Mouse (Mus musculus): Measurements from ENCODE around the gene Nupl1. TPM values are rescaled to one million over a fixed set of nuclear protein-coding genes. Genes with fewer than 3 reads are reported as not detected.

Nupl1 gene
- polyA plus RNA-seq, 2 experiments, result not detected

GRCm38 (mm10) chr14:60209166-60209565, 42.1 kb downstream of the Nupl1 start:
- Histone ChIP-seq H3K27me3 (ENCODE audit: control insufficient read depth, insufficient read depth, low read length) (no peaks in the 10 kb centered on the region), H3K9me3 (ENCODE audit: control insufficient read depth, low read length) (no peaks in the 10 kb centered on the region), H3K4me2 (replicated peaks; ENCODE audit: low read depth, low read length, severe bottlenecking) (no peak overlapping the region), H3K4me3 (replicated peaks; ENCODE audit: low read length) (no peak overlapping the region), H3K9ac (ENCODE audit: low read depth, low read length, severe bottlenecking) (no peak overlapping the region), H3K36me3 (ENCODE audit: control insufficient read depth, insufficient read depth, low read length) (no peaks in the 10 kb centered on the region), H3K4me1 (ENCODE audit: control insufficient read depth, insufficient read depth, low read length) (no peaks in the 10 kb centered on the region), H3K27ac (replicated peaks; ENCODE audit: low read depth, low read length) (no peak overlapping the region)
- WGBS, result 93% methylated on average over 7 of the region's 7 CpGs
- DNase-seq (ENCODE audit: low spot score) (no peak), ATAC-seq (ENCODE audit: low FRiP score, low read depth) (no peak)
- no peak for TF ChIP-seq POLR2A (IDR thresholded peaks at IDR 0.05; ENCODE audit: borderline replicate concordance, extremely low read depth, insufficient read depth, insufficient read length)

GRCm38 (mm10) chr14:60204993-60205392, 46.2 kb downstream of the Nupl1 start:
- no peak overlapping the region for H3K9ac ChIP-seq (ENCODE audit: low read depth, low read length, severe bottlenecking)
- no peak overlapping the region for H3K27ac ChIP-seq (replicated peaks; ENCODE audit: low read depth, low read length)
- no peak overlapping the region for H3K4me3 ChIP-seq (replicated peaks; ENCODE audit: low read length)
- 87% methylated on average over 6 of the region's 6 CpGs for WGBS
- H3K4me1 ChIP-seq (ENCODE audit: control insufficient read depth, insufficient read depth, low read length), result no peaks in the 10 kb centered on the region
- ATAC-seq (ENCODE audit: low FRiP score, low read depth), result no peak
- H3K36me3 ChIP-seq (ENCODE audit: control insufficient read depth, insufficient read depth, low read length), result no peaks in the 10 kb centered on the region
- no peak for DNase-seq (ENCODE audit: low spot score)
- H3K4me2 ChIP-seq (replicated peaks; ENCODE audit: low read depth, low read length, severe bottlenecking), result no peak overlapping the region
- H3K9me3 ChIP-seq (ENCODE audit: control insufficient read depth, low read length), result no peaks in the 10 kb centered on the region
- TF ChIP-seq POLR2A (IDR thresholded peaks at IDR 0.05; ENCODE audit: borderline replicate concordance, extremely low read depth, insufficient read depth, insufficient read length), result no peak
- no peaks in the 10 kb centered on the region for H3K27me3 ChIP-seq (ENCODE audit: control insufficient read depth, insufficient read depth, low read length)

GRCm38 (mm10) chr14:60196884-60197283, 54.3 kb downstream of the Nupl1 start, which contains the start of gene Atp8a2:
Gene Atp8a2 (minus strand): TSS chr14:60197179.
- Histone ChIP-seq H3K4me1 (ENCODE audit: control insufficient read depth, insufficient read depth, low read length) (no peaks in the 10 kb centered on the region), H3K4me2 (replicated peaks; ENCODE audit: low read depth, low read length, severe bottlenecking) (no peak within 1 kb of the TSS), H3K9me3 (ENCODE audit: control insufficient read depth, low read length) (no peaks in the 10 kb centered on the region), H3K4me3 (replicated peaks; ENCODE audit: low read length) (no peak within 1 kb of the TSS), H3K27me3 (ENCODE audit: control insufficient read depth, insufficient read depth, low read length) (no peaks in the 10 kb centered on the region), H3K27ac (replicated peaks; ENCODE audit: low read depth, low read length) (no peak within 1 kb of the TSS), H3K36me3 (ENCODE audit: control insufficient read depth, insufficient read depth, low read length) (no peaks in the 10 kb centered on the region), H3K9ac (ENCODE audit: low read depth, low read length, severe bottlenecking) (no peak within 1 kb of the TSS)
- ATAC-seq (ENCODE audit: low FRiP score, low read depth), result no peak
- 72% methylated on average over 7 of the region's 7 CpGs for WGBS
- DNase-seq (ENCODE audit: low spot score), result no peak
- no peak for TF ChIP-seq POLR2A (IDR thresholded peaks at IDR 0.05; ENCODE audit: borderline replicate concordance, extremely low read depth, insufficient read depth, insufficient read length)

- H3K4me2 ChIP-seq (replicated peaks; ENCODE audit: low read depth, low read length, severe bottlenecking), result no peak overlapping the region
- DNase-seq (ENCODE audit: low spot score) (no peak), ATAC-seq (ENCODE audit: low FRiP score, low read depth) (no peak)
- no peak overlapping the region for H3K9ac ChIP-seq (ENCODE audit: low read depth, low read length, severe bottlenecking)
- WGBS, result 68% methylated on average over 5 of the region's 5 CpGs
- TF ChIP-seq POLR2A (IDR thresholded peaks at IDR 0.05; ENCODE audit: borderline replicate concordance, extremely low read depth, insufficient read depth, insufficient read length), result no peak
- H3K27ac ChIP-seq (replicated peaks; ENCODE audit: low read depth, low read length), result no peak overlapping the region
- no peaks in the 10 kb centered on the region for H3K27me3 ChIP-seq (ENCODE audit: control insufficient read depth, insufficient read depth, low read length)
- H3K4me1 ChIP-seq (ENCODE audit: control insufficient read depth, insufficient read depth, low read length), result no peaks in the 10 kb centered on the region
- H3K9me3 ChIP-seq (ENCODE audit: control insufficient read depth, low read length), result no peaks in the 10 kb centered on the region
- no peak overlapping the region for H3K4me3 ChIP-seq (replicated peaks; ENCODE audit: low read length)
- H3K36me3 ChIP-seq (ENCODE audit: control insufficient read depth, insufficient read depth, low read length), result no peaks in the 10 kb centered on the region
Measured at GRCm38 (mm10) chr14:60195999-60196398, 55.2 kb downstream of the Nupl1 start.

- DNase-seq (ENCODE audit: low spot score) (no peak), ATAC-seq (ENCODE audit: low FRiP score, low read depth) (no peak)
- 77% methylated on average over 1 of the region's 1 CpGs for whole genome bisulfite sequencing
- Histone ChIP-seq H3K4me2 (replicated peaks; ENCODE audit: low read depth, low read length, severe bottlenecking) (no peak overlapping the region), H3K4me1 (ENCODE audit: control insufficient read depth, insufficient read depth, low read length) (no peaks in the 10 kb centered on the region), H3K36me3 (ENCODE audit: control insufficient read depth, insufficient read depth, low read length) (no peaks in the 10 kb centered on the region), H3K9ac (ENCODE audit: low read depth, low read length, severe bottlenecking) (no peak overlapping the region), H3K4me3 (replicated peaks; ENCODE audit: low read length) (no peak overlapping the region), H3K9me3 (ENCODE audit: control insufficient read depth, low read length) (no peaks in the 10 kb centered on the region), H3K27me3 (ENCODE audit: control insufficient read depth, insufficient read depth, low read length) (no peaks in the 10 kb centered on the region), H3K27ac (replicated peaks; ENCODE audit: low read depth, low read length) (no peak overlapping the region)
- TF ChIP-seq POLR2A (IDR thresholded peaks at IDR 0.05; ENCODE audit: borderline replicate concordance, extremely low read depth, insufficient read depth, insufficient read length), result no peak
Measured at GRCm38 (mm10) chr14:60194606-60195005, 56.6 kb downstream of the Nupl1 start.

GRCm38 (mm10) chr14:60189771-60190170, 61.5 kb downstream of the Nupl1 start:
- no peaks in the 10 kb centered on the region for H3K4me1 ChIP-seq (ENCODE audit: control insufficient read depth, insufficient read depth, low read length)
- no peak overlapping the region for H3K4me2 ChIP-seq (replicated peaks; ENCODE audit: low read depth, low read length, severe bottlenecking)
- WGBS, result 90% methylated on average over 5 of the region's 5 CpGs
- no peak overlapping the region for H3K4me3 ChIP-seq (replicated peaks; ENCODE audit: low read length)
- H3K27ac ChIP-seq (replicated peaks; ENCODE audit: low read depth, low read length), result no peak overlapping the region
- H3K27me3 ChIP-seq (ENCODE audit: control insufficient read depth, insufficient read depth, low read length), result no peaks in the 10 kb centered on the region
- no peak for TF ChIP-seq POLR2A (IDR thresholded peaks at IDR 0.05; ENCODE audit: borderline replicate concordance, extremely low read depth, insufficient read depth, insufficient read length)
- no peak overlapping the region for H3K9ac ChIP-seq (ENCODE audit: low read depth, low read length, severe bottlenecking)
- no peaks in the 10 kb centered on the region for H3K36me3 ChIP-seq (ENCODE audit: control insufficient read depth, insufficient read depth, low read length)
- DNase-seq (ENCODE audit: low spot score) (no peak), ATAC-seq (ENCODE audit: low FRiP score, low read depth) (no peak)
- no peaks in the 10 kb centered on the region for H3K9me3 ChIP-seq (ENCODE audit: control insufficient read depth, low read length)
